Mouse (Mus musculus) common myeloid progenitor, adult 5-6 weeks (primary cell): ENCODE data around the gene Prickle1. TPM values are rescaled to one million over a fixed set of nuclear protein-coding genes. Genes with fewer than 3 reads are reported as not detected.

Experiments
- ATAC-seq: replicated peaks from 2 replicates; pipeline ENCODE4 v1.8.0; 2016; ENCODE audit warnings: low read depth, mild to moderate bottlenecking, moderate TSS enrichment, inconsistent platforms; ENCODE audit not compliant: poor library complexity, severe bottlenecking
- total RNA-seq: library from RNA; stranded (forward); fragments of 200-1000, 187-1606 nt; gene quantifications from 2 replicates; pipeline ENCODE4 v1.2.3, GENCODE M21; 2017

Gene Prickle1
- 1.6 and 3.5 TPM in 2 replicates for total RNA-seq

DNA sequence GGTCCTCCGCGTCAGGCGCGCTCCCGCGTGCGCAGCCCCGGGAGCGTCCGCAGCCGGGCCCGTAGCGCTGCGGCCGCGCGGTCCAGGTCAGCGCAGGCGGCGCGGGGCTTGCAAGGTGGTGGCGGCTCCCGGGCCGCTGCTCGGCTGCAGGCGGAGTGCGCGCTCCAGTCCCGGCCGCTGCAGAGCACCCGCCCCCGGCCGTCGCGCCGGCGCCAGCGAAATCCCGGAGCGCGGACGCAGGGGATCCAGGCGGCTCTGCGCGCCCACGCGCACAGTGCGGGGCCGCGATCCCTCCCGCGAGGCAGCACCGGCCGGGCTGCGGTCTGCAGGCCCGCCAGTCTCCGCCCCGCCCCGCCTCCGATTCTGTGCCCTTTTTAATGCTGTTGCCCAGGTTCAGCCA, at the start of gene Prickle1:
Prickle1 (minus strand) TSS at position 146 of the 400 bp plus-strand sequence.
- ATAC-seq, result peak; percentile 60

DNA sequence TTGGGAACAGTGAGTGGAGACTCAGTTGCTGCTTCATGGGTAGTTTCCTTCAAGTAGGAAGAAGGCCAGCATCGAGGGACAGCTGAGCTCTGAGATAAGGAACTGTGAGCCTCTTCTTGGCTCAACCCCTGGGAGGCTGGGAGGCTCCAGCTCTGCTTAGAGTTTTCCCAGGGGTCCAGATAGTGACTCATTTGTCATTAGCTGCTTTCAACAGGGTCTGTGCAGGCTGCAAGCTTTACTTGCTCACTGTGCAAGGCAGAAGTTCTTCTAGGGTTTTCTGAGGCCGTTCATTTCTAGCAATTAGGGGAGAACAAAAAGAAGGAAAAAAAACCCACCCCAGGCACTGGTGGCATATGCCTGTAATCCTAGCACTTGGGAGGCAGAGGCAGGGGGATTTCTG, 44.5 kb upstream of the Prickle1 start:
- ATAC-seq, result no peak

DNA sequence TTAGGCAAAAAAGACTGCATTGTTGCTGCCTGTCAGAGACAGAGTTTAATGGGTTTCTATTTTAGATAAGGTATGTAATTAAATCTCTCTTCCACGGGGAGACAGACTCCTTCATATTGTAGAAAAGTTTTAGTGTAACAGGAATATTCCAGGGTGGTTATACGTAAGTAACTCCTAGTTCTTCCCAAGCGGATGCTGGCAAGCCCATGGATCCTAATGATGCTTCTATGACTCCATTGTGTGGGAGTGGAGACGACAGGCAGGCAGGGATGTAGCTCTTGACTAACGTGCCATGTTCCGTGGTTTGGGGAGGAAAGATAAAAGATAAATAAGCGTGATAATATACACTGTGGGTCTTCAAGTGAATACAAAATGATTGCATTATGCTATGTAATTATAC, 41.3 kb upstream of the Prickle1 start:
- no peak for ATAC-seq

DNA sequence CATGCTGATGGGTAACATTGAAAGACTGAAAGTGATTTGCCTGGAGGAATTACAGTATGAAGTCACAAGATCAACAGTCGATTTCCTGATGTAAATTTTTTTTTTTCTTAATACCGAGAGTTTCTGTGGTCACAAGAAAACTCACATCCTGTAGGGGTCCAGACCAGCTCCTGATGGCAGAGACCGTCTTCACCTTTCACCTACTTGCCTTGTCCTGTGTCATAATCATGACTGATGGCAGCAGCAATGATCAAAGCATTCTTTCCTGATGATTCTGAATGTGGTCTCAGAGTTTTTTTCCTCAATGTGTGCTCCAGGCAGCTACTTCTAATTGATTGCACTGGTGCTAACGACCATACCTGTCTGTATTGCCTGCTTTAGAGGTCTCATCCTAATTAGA, 39.9 kb upstream of the Prickle1 start:
- ATAC-seq, result no peak

DNA sequence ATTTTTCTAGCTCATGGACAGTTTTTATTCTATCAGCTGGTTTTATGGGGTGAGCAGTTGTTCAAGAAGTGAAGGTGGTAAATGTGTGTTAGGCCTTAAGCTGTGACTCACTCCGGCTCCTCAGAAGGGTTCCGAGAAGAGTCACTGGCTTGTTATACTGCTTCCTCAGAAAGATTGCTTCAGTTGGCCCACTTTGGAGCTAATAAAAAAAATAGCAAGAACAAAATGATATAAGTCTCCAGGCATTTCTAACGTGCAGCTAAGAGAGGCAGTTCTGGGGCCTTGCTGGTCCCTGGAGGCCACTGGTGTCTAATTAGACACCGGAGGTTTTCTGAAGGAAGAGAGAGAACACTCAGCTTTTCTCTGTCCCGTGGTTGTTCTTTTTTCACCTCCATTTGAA, 38.8 kb upstream of the Prickle1 start:
- no peak for ATAC-seq

DNA sequence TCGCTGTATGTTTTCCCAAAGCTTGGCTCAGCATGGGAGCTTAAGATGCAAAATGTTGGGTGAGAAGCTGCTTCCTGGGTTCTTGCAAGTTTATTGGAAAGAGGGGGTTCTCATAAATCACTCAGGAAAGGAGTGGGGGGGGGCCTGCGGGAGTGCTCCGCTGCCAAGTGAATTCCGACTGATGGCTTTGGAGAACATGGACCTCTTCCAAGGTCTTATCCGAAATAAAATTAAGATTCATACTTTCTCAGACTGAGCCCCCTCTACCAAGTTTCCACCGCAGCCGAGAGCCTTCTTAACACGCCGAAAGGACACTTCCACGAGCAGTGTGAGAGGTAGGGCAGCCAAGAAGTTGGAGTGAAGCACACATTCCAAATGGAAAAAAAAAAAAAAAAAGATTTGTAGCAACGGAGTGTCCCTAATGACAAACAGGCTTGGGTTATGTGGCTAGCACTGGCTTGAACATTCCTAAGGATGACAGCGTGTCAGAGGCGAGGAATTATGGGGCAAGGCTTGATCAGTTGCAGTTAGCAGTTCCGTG, 34.4 kb upstream of the Prickle1 start:
- no peak for ATAC-seq

DNA sequence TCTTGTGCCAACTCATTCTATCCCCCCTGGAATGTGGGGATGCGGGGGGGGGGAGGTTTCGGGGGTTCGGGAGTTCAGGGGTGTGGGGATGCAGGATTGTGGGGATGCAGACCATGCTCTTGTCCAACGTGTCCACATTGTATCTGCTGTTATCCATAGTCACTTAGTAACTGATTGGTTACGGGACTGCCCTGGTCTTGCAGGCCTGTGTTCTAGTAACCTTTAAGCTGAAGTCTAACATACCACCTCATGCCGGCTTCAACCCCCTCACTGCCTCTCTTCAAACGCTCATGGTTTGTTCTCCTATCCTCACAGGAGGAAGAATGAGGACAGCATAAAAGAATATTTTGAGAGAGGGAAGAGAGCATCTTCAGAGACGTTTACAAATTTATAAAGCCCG, 33.5 kb upstream of the Prickle1 start:
- ATAC-seq, result no peak

DNA sequence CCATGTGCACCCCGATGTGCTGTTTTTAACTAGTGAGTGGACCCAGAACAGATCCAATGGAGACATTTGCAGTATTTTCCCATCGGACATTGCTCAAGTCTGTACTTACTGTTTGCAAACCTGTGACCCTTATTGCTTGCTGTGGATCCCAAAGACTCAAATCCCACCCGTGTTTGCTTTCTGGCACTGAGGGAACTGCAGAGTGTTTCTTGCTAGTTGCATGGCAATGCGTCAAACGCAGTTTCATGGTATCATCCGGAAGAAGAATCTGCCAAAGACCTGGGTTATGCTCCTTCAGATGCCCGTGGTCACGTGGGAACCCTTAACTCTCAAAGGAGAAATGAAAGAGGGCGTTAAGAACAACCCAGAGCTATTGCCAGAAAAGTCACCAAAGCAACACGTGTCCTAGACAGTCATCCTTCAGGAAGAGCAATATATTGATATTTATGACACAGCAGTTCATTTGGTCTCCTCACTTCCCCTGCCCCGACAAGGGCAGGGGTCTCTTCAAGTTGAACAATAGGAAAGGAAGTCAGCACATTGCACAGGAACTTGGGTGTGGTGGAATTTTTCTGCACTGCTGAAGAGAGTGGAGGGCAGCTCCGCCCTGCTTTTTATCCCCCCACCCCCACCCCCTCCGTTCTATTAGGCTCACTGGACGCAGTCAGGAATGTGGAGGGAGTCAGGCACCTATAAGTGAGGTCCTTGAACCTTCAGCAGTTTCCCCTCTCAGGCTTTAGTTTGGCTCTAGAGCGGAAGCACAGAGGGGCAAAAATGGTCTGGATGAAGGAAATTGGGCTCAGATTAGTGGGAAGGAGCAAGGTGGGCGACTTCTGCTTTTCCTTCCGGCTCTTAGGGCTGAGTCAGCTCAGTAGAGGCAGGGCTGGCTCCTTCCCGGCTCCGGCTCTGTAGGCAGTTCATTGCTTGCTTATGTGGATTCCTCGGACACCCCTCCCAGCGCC, 32.4 kb upstream of the Prickle1 start:
- peak; percentile 56; the same call in 1 of the 2 replicates for ATAC-seq

DNA sequence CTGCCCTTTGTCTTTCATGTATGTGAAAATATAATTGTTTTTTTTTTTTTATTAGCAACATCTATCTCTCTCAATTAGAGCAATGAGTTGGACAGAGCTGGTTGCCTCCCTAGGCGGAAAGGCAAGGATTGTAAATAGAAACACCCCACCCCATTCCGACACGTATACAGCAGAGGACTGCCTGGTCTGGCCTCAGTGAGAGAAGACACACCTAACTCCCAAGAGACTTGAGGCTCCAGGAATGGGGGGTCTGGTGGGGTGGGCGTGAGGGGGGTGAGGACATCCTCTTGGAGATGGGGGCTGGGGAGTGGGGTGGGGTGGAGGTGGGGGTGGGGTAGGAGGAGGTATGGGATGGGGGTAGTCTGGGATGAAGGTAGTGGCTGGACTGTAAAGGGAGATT, 23.9 kb upstream of the Prickle1 start:
- no peak for ATAC-seq

DNA sequence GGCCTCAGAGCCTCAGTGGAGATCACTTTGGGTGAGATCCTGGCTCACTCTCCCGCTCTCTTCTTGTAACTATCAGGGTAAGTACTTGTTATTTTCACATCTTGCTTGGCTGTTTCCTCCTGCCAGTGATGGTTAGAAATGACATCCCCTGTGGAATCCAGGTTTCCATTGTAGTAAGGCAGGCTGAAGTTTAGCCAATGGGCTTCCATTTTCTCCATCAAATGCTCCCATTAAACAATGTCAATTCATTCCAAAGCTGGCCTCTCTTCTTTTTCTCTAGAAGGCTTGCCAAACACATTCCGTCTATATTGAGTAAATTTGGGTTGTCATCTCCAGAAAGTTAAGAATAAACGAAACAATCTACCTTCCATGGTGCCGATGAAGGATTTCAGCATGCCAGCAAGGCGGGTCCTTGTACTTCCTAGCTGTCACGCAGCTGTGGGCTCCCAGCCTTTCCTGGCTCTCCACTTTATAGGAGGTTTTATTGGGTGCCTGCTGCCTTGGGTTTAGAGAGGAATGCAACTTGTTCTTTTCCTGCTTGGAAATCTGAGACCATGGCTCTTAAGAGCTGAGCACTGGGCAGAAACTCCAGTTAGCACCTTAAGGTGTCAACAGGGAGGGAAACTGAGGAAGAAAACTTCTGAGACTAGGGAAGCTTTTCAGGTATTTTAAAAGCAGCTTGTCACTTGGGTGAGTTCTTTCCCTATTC, 22.9 kb upstream of the Prickle1 start:
- no peak for ATAC-seq

DNA sequence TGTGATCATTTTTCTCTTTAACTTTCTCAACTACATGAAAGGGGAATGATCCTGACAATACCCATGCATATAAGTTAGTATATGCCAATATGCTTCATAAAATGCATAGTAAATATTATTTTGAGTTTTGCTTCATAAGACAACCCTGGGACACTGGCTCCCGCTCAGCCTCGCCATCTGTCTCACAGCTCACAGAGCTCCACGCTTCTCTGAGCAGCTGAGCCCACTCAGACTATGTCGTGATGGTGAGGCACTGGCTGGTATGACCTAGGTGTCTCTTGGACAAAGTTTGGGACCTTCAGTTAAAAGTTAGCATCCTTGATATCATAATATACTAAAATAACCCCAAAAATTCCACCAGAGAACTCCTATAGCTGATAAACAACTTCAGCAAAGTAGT, 20.6 kb upstream of the Prickle1 start:
- ATAC-seq, result no peak

DNA sequence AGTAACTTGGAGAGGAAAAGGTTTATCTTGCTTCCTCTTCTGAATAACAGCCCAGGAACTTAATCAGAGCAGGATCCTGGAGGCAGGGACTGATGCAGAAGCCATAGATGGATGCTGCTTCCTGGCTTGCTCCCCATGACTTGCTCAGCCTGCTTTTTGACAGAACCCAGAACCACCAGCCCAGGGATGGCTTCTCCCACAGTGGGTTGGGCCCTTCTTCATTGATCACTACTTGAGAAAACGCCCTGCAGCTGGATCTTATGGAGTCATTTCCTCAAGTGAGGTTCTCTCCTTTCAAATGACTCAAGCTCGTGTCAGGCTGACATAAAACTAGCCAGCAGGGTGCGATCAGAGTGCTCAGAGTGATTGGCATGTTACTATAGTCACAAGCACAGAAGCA, 19.3 kb upstream of the Prickle1 start:
- no peak for ATAC-seq

DNA sequence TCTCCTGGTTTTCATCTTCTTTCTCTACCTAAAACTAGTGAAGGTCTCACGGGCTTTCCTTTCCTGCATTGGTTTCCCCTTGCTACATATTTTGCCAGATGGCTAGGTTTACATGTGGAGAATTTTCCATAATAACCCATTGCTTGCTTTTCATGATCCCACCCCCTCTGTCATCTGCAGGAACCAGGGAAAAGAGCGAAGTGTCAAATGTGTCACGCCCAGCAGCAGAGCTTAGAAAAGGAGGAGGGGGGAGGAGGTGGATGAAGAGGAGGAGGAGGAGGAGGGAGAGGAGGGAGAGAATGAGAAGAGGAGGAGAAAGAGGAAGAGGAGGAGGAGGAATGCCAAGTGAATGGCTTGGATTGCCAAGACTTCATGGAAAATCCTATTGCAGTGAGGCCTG, 17.9 kb upstream of the Prickle1 start:
- ATAC-seq, result no peak

DNA sequence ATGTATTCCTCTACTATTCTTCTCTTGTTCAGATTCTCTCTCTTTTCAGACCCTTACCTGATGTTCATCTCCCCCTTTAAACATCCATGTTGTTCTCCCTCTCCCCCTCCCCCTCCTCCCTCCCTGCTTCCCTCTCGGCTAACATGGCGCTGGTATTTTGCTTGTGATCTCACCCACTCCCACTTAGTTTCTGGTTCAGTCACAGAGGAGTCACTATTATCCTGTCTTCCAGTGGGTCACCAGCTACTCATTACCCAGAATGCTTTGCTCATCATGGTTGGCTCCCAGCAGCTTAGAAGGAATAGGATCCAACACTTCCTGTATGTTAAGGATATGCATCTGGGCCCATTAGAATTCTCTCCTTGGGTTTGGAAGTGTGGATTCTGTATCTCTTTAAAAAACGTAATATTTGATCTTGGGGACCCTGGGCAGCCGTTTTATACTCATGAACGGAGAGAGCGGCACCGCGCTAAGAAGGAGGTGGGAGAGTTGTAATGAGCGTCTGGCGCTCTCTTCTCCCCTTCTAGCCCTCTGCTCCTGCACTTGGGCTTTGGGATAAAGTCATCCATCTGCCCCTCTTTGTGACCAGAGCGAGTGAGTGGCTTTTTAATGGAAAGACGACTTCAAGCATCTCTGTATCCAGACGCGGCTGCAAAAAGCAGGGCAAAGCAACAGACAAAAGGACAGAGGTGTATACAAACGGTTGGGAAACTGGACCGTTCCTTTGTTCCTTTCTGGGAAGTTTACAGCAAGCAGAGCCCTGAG, 16.0 kb upstream of the Prickle1 start:
- ATAC-seq, result no peak

DNA sequence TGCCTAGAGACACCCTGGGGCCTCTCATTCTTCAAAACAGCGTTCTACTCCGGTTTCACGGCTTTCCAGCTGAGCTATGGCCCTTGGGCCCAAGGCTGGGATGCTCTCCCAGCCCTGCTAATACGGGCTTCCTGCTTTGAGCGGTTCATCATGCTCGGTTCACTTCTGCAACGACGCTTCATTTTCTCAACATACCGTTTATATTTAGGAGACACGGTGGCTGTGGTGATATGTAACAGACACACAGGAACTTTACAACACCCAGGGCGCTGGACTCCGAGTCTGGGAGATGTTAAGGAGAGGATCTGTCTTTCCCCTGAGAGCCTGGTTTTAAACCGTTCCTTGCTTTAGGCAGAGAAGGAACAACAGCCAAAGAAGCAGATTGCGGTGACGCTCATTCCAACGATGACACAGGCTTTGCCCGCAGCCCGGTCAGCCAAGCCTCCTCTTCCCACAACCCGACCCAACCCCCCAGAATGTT, 15.1 kb upstream of the Prickle1 start:
- no peak for ATAC-seq

DNA sequence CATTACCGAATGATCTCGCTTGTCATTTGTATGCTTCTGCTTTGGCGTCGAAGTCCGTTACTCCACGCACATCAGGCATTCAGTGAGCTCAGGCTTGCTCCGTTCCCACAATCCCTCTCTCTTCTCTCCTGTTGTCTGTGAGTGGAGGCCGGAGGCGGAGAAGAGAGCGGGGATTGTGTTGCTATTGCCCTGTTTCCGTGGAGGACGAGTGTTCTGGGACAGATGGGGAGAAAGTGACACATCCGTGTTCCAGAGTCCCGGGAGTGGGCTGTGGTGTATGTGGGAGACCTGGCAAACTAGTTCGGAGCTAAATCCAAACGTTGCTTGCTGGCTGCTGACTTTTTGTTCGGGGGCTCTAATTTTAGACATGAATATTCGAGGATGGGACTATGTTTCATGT, 14.6 kb upstream of the Prickle1 start:
- no peak for ATAC-seq

DNA sequence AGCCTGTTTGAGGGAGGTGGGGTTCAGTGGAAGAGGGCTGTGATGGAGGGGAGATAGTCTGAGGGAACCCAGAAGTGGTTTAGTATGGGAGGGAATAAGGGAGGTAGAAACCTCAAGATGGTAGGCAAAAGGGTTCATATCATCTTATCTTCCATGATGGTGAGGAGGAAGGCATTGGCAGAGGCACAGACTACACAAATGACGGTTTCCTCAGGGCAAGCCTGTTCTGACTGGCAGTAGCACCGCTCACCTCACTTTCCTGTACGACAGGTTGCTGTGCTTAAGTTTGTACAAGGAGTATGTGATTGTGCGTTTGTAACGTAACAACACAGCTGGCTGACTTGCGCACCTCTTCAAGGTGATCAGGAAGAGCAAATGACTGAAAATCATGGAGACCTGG, 7.2 kb upstream of the Prickle1 start:
- ATAC-seq, result peak; percentile 29; the same call in 1 of the 2 replicates

DNA sequence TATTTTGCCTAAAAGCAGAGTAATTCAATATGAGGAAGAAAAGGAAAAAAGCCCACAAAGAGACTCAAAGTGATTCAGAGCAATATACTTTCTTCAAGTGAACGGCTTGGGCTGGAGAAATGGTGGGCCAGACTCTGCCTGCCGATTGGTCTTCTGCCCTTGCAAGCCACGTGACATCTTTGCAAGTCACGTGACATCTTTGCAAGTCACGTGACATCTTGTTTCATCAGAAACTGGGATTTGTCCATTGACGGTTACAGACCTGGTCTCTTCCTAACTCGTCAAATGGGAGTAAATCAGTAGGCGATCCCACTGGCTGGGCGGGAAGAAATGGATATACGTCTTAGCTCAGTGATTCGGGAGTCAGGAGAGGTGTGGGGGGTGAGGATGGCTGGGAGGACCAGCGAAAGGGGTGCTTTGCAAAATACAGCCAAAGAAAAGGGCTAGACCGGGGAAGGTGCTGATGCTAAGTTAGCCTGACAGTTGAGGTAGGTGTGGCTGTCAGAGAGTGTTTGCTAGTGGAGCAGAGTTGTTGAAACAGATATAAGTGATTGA, 5.8 kb upstream of the Prickle1 start:
- no peak for ATAC-seq

DNA sequence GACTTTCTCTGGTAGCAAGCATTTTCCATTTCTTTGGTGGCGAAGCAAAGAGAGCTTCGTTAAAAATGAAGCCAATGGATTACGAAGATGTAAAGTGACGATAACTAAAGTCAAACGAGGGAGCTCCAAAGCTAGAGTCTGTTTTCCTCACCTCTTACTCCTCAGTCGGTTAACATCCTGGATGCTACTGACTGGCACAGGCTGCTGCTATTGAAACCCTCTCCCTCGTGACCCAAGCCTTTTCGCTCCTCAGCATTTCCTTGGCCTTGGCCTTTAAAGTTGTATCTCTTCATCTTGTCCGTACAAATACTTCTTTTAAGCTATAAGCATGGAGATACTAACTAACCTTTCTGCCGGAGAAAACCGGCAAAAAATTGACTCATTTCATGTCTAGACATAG, 1.3 kb upstream of the Prickle1 start:
- no peak for ATAC-seq

DNA sequence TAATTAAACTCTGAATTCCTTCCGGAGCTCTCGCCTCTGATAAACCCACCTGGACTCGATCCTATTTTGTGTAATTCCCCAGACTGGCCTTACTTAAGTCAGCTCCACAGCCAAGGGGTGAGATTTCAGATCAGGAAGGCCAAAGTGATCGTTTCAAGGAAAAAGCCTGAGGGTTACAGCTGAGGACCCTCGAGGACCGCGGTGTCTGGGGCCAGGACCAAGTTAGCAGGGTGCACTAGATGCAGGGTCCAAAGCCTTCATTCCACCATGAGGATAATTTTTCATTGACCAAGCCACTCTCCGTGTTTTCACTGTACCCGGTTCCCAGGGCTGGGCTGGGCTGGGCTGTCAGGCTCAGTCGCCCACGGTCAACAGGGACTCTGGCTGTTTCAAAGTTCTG, 594 bp upstream of the Prickle1 start:
- peak; percentile 78 for ATAC-seq
